Mouse (Mus musculus): ENCODE data around the gene Ceacam19.
A peak's percentile ranks its signal among the peaks of the same experiment; 100 is the strongest.

The Ceacam19 gene

DNA sequence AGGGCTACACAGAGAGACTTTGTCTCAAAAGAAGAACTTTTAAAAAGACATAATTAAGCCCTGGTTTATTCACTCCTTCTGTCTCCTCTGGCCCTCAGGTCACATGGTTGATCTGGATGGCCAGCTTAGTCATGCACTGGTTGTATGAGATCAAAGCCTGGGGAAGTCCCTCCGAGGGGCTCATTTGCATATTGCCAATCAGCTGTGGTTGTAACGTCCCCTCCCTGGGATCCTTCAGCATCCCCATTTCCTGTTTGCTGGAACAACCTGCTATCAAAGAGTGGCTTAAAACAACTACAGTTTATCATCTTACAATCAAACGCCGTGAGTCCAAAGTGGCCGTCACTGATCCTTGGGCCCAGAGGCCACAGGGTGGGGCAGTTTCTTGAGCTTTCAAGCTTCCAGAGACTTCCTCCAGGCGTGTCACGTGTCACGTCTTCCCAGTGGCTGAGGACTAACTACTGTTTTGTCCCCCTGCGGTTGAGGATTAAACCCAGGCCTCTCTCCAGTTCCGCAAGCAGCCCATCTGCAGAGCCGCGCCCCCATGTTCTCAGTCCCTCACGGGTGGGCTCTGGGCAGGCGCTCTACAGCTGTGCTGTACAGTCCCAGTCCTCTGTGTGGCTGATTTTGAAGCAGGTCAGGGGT, 10.9 kb downstream of the Ceacam19 start:
- no peak for DNase-seq

DNA sequence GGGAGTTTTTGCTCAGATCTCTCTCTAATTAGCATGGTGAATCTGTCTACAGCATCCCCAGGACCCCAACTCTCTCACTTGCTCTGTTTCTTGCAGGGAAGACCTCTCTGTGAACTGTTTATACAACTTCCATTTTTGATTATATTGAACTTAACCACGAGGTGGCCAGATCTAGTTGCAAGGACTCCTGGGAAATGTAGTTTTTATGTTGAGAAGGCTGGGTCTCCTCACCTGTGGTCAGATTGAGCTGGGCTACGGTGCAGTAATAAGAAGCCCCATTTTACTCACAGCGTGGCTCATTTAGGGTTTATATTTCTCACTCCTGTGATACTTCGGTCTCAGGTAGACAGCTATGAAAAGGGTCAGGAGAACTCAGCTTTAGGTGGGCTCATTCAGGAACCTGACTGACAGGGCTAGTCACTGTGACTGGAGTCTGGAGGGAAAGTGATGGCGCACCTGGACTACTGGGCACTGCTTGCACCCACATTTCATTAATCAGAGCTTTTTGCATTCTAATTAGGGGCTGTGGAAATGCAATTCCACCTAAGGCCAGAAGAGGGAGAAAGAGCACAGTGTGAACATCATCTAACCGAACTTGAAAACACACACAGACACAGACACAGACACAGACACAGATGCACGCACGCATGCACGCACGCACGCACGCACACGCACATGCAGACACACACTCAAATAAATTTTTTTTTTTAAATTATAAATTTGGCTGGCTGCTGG, 11.7 kb downstream of the Ceacam19 start:
- peak; percentile 69 for DNase-seq

DNA sequence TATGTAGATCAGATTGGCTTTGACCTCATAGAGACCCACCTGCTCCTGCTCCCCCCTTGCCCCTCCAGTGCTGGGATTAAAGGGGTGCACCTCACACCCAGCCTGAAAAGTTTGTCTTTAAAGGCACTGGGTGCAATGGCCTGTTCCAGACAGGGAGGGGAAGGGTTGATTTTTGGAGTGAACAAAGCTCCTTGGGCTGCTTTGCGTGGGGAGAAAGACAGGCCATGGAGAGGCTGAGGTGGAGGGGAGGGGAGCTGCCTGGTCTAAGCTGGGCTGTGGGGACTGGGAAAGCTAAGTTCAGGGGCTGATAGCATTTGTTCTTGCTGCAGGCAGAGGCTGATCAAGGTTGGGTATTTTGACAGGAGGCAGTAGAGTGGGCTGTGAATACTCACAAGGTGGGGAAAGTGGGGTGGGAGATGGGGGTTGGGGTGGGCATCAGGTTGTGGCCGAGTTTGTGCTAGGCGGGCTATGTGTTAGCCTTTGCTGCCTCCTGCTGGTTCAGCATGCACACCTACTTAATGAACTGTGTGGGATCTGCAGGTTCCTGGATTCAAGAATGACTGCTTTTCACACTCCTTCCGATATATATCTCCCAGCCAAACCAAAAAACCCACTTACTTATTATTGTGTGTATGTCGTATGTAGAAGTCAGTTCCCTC, 15.7 kb downstream of the Ceacam19 start:
- peak; percentile 72 for DNase-seq

DNA sequence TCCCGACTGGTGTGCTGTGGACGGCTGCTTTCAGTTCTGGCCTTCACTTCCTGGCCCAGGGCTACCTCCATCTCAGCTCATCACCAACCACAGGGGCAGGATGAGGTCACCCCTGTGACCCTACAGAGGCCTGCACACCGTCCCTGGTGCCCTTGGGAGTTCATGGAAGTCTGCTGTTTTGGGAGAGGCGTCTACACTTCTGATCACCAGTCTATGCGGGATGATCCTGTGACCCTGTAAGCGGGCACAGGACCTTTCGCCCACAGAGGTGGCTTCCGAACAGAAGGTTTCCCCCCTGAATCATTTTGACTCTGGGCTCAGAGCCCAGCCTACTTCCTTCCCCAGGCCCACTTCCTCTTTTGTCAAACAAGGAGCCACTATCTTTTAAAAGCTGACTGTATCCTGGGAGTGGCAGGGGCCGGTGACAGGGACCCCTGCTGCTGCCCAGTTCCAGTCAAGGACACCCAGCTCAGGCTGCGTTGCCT, 16.6 kb downstream of the Ceacam19 start:
- DNase-seq = peak; percentile 46

DNA sequence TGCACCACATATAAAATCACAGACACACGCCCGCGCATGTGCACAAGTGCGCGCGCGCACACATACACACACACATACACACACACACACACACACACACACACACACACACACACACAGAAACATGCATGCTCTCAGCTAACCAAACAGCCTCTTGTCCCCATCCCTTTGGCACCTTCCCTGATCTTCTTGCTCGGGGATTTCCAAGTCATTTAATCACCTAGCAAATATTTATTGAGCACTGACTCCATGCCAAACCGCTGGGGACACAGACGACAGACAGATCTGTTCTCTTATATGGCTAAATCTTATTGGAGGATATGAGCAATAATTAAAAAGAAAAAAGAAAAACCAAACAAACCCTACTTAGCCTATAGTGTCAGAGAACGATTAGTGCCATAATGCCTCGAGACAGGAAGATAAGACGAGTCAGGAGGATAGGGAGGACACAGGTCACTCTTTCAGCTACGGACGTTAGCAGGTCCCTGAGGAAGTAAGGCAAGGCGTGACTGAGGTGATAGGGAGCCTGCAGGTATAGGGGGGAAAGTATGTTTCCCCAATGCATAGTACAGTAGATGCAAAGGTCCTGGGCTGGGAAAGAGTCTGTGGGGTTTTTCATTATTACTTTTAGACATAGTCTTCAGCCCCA, 19.9 kb downstream of the Ceacam19 start:
- no peak for DNase-seq

DNA sequence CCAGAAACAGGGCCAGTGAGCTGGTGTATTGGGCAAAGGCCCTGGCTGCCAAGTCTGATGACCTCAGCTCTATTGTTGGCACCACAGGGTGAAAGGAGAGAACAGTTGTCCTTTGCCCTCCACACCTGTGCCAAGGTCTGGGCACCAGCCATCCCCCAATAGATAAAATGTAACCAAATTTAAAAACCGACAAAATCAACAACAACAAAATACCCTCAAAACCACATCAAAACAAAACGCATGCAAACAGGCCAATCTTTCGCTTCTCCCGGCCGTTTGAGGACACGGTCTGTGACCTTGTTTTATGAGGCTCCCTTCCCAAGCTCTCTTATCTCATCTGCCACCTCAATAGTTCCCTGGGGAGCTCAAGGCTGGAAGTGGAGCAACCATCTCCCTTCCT, 21.3 kb downstream of the Ceacam19 start:
- no peak for DNase-seq

DNA sequence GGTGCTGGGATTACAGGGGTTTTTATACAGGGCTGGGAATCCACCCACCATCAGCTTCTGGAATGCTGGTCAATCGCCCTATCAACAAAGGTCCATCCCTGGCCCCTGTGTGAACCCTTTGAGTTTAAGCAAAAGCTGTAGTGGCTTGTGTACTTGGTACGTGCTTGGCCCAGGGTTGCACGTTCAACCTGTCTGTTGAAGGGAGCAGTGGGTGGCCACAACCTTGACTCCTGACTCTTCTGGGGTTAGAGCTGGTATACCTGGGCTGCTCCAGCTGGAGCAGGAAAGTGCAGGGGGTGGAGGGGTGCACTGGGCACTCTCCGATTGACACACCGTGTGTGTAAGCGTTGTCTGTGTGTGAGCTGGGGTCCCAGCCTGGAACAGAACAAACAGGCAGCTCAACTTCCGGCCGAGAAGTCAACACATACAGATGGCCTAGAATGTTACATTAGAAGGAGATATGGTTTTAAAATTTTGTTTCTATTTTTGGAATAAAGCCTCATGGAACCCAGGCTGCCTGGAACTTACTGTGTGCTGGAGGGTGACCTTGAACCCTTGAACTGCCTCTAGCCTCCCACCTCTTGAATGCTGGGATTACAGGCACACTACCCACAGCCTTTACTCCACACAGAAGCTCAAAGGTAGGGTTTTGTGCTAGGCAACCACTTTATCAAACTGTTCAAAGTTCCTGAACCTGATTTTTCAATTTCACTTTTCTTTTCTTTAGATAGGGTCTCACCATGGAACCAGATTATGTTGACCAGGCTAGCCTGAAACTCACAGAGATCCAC, 22.3 kb downstream of the Ceacam19 start:
- DNase-seq = no peak

DNA sequence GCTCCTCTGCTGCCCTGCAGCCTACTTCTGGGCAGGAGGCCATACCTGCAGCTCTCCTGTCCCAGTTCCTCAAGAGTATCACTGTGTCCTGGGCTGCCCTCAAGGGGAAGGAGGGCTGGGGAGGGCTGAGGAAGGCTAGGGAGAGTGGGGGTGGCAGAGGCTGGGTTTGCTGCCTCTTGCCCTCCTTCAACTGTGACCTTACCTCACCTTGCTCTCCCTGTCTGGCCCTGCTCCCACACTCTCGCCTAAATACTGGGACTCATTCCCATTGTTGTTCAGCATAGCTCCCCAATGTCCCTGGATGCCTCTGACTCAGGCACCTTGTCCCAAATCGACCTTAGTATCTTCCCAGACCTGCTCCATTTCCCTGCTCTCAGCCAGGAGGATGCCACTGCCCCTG, 23.5 kb downstream of the Ceacam19 start:
- DNase-seq = no peak

DNA sequence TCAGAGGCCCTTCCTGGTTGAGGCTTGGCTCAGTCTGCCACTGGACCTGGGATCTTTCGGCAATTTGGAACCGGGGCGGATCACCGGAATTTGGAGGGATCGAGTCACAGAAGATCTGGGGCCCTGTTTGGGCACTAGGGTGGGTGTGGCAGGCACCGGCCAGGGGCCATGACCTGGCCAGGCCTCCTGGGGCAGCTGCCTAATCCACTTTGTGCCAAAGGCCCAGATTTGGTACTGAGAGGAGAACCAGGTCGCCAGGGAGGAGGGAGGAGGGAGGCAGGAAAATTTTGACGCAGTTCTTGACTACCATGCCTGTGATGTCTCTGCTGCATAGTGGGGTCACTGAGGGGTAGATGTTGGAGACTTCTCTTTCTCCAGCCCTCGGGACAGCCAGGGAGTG, 26.6 kb downstream of the Ceacam19 start, which contains the start of gene Ceacam16:
Gene Ceacam16, minus strand, starts transcription at position 101 of the 400 bp plus-strand sequence.
- DNase-seq = no peak

DNA sequence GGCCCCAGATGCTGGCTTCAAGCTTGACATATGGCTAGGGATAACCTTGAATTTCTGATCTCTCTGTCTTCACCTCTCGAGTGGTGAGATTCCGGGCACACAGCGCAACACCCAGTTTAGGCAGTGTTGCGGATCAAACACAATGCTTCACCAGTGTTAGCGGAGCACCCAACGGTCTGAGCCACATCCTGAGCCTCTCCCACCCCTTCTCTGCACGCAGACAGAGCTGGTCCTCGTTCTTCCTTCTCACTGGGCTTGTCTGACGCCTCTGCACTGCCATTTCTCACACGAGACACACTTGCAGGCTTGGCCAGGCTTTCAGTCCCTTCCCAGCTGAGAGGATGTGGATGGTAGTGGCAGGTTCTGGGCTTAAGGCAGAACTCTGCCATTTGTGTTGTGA, 28.0 kb downstream of the Ceacam19 start:
- no peak for DNase-seq

DNA sequence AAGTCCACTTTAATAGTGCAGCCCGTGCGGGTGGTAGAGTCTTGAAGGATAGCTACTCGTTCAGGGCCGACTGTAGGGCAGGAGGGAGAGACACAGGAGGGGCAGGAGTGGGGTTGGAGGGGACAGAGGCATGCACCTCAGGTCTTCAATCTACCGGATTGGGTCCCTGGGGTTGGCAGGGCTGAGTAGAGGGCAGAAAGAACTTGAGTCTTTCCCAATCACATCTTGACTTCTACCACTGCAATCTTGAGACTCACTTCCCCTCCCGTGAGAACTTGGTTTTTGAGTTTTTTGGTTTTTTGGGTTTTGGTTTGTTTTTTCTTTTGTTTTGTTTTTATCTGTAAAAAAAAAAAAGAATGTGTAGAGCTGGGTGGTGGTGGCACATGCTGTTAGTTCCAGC, 31.5 kb downstream of the Ceacam19 start:
- DNase-seq = no peak

DNA sequence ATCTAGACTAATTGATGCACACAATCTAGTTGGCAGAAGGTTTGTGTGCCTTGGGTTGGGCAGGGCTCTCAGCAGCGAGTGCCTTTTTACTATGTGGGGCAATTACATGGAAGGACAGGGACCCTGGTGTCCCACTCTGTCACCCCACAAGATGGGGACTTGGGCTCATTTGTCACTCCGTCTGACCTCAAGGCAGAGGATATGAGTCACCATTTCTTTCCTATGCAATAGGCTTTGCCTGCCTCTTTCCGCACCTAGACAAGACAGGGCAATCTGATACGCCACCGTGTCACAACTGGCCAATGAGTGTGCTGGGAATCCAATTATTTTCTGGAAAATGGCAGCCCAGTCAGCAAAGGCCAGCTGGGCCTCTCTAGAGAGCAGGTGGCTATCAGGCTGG, 32.1 kb downstream of the Ceacam19 start:
- DNase-seq = no peak

DNA sequence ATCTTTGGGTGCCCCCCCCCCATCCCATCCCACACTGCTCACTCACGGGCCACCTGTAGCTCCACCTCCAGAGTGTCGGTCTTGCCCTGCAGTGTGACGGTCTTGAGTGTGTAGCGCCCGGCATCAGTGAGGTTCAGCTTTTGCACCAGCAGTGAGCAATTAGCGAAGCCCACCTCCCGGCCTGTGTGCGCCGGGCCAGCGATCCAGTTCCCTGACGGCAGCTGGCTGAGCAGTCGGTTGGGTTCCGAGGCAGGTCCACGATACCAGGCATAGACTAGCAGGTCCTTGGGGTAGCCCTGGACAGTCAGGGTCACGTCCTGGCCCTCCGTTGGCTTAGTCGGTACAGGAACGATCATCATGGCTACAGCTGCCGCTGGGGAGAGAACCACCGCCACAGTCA, 34.2 kb downstream of the Ceacam19 start:
- DNase-seq = no peak

DNA sequence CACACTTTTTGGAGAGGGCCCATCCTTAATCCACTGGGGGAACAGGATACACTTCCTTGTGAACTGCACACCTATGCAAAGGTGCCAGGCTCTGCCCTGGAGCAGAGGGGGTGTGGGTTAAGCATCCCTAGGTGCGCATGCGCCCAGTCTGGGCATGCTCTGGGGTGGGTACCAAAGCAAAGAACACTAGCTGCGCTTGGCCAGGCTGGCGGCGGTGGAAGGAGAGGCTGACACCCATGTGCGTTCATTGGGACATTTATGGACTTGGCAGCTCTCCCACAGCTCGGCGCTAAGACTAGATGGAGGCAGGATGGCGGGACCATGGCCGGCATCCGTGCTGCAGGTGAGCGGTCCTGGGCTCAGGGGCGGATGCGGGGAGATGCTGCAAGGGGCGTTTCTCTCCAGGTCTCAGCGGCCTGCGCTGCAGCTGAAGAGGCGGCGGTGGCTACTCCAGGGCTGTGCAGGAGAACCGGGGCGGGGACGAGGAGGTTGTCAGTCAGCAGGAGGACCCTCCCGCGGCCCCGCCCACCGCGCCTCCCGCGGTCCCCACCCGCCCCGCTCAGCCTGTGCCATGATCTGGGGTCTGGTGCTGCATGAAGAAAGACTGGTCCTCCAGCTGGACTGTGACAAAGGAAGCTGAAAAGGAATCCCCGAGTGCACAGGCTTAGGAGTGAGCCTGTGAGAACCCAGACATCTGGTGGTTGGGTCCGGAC, 35.8 kb downstream of the Ceacam19 start, which contains the start of gene Gm19345:
Gene Gm19345, plus strand, starts transcription at position 146 of the 713 bp plus-strand sequence.
- peak; percentile 50 for DNase-seq

DNA sequence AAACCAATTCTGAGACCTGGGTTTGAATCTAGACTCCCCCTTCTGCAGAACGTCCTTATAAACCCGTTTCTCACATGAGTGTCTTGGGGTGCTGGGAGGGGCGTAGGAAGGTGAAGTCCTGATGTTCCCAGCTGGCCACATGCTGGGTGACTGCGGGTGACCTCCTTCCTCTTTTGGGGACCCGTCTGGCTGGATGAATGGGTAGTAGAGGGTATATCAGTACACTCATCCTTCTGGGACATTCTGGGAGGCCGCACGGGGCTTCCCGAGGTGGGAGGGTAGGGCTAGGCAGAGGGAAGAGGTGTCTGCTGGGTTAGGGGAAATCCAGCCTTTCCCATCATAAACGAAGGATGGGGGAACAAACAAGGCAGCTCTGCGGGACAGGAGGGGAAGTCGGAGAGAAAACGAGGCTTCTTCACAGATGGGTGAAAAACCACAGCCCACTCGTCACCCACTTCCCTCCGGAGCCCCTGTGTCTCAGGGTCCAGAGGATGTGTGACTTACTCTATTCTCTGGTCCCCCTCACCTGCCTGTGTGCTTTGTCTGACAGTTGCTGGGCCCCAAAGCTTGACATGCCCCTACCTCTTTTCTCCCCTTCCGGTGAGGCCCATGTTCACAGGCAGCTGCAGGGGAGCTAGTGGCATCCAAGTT, 43.1 kb downstream of the Ceacam19 start:
- DNase-seq = no peak

DNA sequence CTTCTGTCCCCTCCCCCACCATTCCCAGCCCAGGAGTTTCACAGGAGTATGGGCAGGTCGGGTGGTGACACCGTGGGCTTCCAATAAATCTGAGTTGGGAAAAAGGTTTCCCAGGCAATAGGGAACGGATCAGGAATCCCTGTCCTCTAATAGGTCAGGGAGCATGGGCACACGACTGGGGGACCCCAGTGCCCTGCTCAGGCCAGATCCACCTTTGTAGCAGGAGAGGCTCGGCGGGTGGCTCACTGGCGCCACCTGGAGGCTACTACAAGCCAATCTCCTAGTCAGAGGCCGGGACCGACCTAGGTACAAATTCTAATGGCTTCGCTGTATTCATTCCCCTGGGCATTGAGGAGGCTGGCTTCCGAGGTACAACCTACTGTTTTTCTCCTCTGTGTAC, 44.2 kb downstream of the Ceacam19 start:
- DNase-seq = peak; percentile 87

DNA sequence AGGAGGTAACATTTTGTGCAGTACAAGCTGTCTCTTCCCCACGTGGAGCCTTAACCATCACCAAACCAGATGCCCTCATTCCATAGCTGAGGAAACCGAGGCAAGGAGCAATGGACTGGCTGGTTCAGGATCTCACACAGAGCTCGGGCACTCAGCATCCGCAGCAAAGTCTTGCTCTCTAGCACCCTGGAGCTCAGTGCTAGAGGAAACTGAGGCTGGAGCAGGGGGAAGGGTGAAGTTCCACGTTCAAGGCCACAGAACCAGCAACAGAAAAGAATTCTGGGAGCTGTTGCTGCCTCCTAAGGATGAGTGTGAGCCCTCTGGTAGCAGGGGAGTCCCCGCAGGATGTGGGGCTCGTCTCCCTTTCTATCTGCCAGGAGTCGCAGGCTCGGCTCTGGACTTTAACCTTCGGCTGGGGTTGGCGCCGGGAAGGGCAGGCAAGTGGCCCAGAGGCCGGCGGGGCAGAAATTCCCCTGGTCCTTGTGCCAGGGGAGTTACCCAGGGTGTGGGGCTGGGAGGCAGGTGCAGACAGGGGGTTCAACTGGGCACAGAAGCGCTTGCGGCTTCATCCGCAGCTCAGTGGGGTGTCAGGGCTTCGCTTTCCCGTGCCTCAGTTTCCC, 44.8 kb downstream of the Ceacam19 start:
- DNase-seq = peak; percentile 79

DNA sequence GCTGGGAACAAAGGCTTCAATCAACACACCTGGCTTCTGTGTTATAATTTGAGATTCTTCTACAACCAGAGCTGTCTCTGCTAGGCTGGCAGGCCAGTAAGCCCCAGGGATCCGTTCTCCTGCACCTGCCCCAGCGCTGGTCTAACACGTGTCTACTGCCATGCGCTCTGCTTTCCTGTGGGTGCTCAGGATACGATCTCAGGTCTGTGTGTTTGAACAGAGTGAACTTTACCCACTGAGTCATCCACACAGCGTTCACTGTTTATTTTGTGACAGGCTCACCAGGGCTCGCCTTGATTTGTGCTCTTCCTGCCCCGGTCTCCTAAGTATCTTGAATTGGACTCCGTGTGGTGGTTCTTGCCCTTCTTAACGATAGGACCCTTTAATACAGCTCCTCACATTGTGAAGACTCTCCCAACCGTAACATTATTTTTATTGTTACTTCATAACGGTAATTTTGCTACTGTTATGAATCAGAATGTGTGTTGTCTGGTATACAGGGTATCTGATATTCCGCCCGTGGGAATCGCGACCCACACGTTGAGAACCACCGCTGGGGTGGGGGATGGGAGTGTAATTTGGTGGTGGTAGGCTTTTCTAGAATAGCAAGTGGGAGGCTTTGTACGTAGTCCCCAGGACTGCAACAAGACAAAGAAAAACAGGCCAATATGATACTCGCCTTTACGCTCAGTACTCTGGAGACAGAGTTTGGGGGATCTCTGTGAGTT, 45.9 kb downstream of the Ceacam19 start:
- no peak for DNase-seq

DNA sequence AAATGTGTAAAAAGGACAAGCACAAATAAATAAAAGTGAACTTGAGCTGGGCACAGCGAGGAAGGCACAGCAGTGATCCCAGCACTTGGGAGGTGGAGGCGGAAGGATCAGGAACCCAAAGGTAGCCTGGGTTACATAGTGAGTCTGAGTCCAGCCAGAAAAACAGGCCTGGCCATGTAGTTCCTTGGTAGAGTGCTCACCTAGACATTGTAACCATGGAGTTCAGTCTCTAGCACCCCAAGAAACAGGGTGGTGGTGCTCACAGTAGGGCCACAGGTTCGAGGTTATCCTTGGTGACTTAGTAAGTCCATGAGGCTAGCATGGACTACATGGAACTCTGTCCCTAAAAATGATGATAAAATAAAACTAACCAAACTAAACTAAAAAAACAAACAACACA, 46.8 kb downstream of the Ceacam19 start:
- DNase-seq = no peak

DNA sequence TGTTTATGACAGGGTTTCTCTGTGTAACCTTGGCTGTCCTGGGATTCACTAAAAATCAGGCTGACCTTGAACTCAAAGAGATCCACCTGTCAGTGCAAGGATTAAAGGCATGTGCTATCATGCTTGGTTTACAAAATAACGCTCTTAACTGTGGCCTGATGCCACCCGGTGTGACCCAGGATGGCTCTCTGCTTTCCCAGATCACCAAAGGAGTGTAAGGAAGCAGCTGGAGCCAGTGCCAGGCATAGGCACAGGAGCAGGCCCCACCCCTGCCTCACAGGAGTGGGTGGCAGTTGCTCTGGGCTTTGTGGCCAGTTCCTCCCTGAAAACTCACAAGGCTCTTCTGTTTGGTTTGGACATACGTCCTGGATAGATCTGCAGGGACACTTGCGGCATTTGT, 47.4 kb downstream of the Ceacam19 start:
- DNase-seq = no peak

Data from kidney, postnatal 10 days (tissue).